Mouse (Mus musculus) limb, embryonic 15.5 days (tissue): Measurements from ENCODE around the gene Pfkfb3. TPM values are rescaled to one million over a fixed set of nuclear protein-coding genes. Genes with fewer than 3 reads are reported as not detected.

Experiments used
- ATAC-seq: fragments of 200-750 bp; cut with Nextera tagmentation; 2 replicates; pipeline ENCODE4 v1.8.0; 2017; ENCODE audit warnings: low read depth, moderate TSS enrichment; ENCODE audit not compliant: insufficient number of reproducible peaks, low FRiP score, low TSS enrichment
- H3K27ac ChIP-seq: fragments of 300-500 bp; sonication (generic); 2 replicates; pipeline ENCODE4 v1.5.1; 2015; ENCODE audit warnings: moderate library complexity, mild to moderate bottlenecking, inconsistent platforms
- H3K27me3 ChIP-seq: fragments of 300-500 bp; sonication (generic); 2 replicates; pipeline ENCODE4 v1.6.1; 2015; ENCODE audit warnings: inconsistent platforms
- H3K36me3 ChIP-seq: fragments of 300-500 bp; sonication (generic); 2 replicates; pipeline ENCODE4 v1.6.1; 2015; ENCODE audit warnings: inconsistent platforms
- H3K4me1 ChIP-seq: fragments of 300-500 bp; sonication (generic); 2 replicates; pipeline ENCODE4 v1.6.1; 2015; ENCODE audit warnings: inconsistent platforms
- H3K4me2 ChIP-seq: fragments of 300-500 bp; sonication (generic); 2 replicates; pipeline ENCODE4 v1.6.1; 2015; ENCODE audit warnings: mild to moderate bottlenecking, inconsistent platforms
- H3K4me3 ChIP-seq: fragments of 300-500 bp; sonication (generic); 2 replicates; pipeline ENCODE4 v1.5.1; 2015; ENCODE audit warnings: mild to moderate bottlenecking, inconsistent platforms
- H3K9ac ChIP-seq: fragments of 300-500 bp; sonication (generic); 2 replicates; pipeline ENCODE4 v1.6.1; 2015; ENCODE audit warnings: inconsistent platforms
- H3K9me3 ChIP-seq: fragments of 300-500 bp; sonication (generic); 2 replicates; pipeline ENCODE4 v1.6.1; 2016; ENCODE audit warnings: inconsistent platforms
- WGBS: fragments of 180-500 bp; shearing (Covaris S2); methylation state at CpG from one replicate; pipeline ENCODE4 v1.1.7; 2015; 5-methylcytosine and 5-hydroxymethylcytosine counted together
- polyA plus RNA-seq: library from polyadenylated mRNA; unstranded; fragments of >200 nt; fragmentation: Nextera tagmentation; extraction: Ambion mirVana; gene quantifications from 2 replicates; pipeline ENCODE4 v1.2.1, GENCODE M21; 2015

Pfkfb3 gene
- polyA plus RNA-seq, 1 experiment from 2014 or later: 18.8 TPM

- H3K9me3 ChIP-seq: no peaks in the 10 kb centered on the region
- H3K27ac ChIP-seq: no peak overlapping the region
- no peak overlapping the region for H3K9ac ChIP-seq
- 15% methylated on average over 5 of the region's 5 CpGs for WGBS
- ATAC-seq: no peak
- H3K27me3 ChIP-seq: no peaks in the 10 kb centered on the region
- no peaks in the 10 kb centered on the region for H3K36me3 ChIP-seq
- peaks cover 2% of the 10 kb centered on the region; the same call in 1 of the 2 replicates for H3K4me1 ChIP-seq
- H3K4me2 ChIP-seq: no peak overlapping the region
- no peak overlapping the region for H3K4me3 ChIP-seq
Observed at GRCm38 (mm10) chr2:11425421-11426131, 128.3 kb downstream of the Pfkfb3 start.

GRCm38 (mm10) chr2:11424252-11424651, 129.6 kb downstream of the Pfkfb3 start:
- Histone ChIP-seq H3K4me3 (no peak overlapping the region), H3K36me3 (no peaks in the 10 kb centered on the region), H3K9me3 (no peaks in the 10 kb centered on the region), H3K27ac (no peak overlapping the region), H3K27me3 (no peaks in the 10 kb centered on the region), H3K4me1 (no peaks in the 10 kb centered on the region), H3K4me2 (no peak overlapping the region), H3K9ac (no peak overlapping the region)
- WGBS: 75% methylated on average over 5 of the region's 5 CpGs
- ATAC-seq: no peak

GRCm38 (mm10) chr2:11423421-11423820, 130.5 kb downstream of the Pfkfb3 start:
- Histone ChIP-seq H3K4me1 (no peaks in the 10 kb centered on the region), H3K4me2 (no peak overlapping the region), H3K27ac (no peak overlapping the region), H3K36me3 (no peaks in the 10 kb centered on the region), H3K9ac (no peak overlapping the region), H3K4me3 (no peak overlapping the region), H3K9me3 (no peaks in the 10 kb centered on the region), H3K27me3 (no peaks in the 10 kb centered on the region)
- WGBS: 72% methylated on average over 2 of the region's 2 CpGs
- no peak for ATAC-seq

GRCm38 (mm10) chr2:11422384-11422783, 131.5 kb downstream of the Pfkfb3 start:
- H3K9me3 ChIP-seq: no peaks in the 10 kb centered on the region
- no peaks in the 10 kb centered on the region for H3K4me1 ChIP-seq
- H3K27me3 ChIP-seq: no peaks in the 10 kb centered on the region
- no peak overlapping the region for H3K4me3 ChIP-seq
- no peak overlapping the region for H3K4me2 ChIP-seq
- H3K9ac ChIP-seq: no peak overlapping the region
- H3K27ac ChIP-seq: no peak overlapping the region
- no peak for ATAC-seq
- WGBS: 83% methylated on average over 3 of the region's 3 CpGs
- no peaks in the 10 kb centered on the region for H3K36me3 ChIP-seq

Other genes with a start within 250 kb of the Pfkfb3 start
- 136 and 137 TPM in 2 replicates for gene Rbm17, start 50.1 kb upstream of the Pfkfb3 start, polyA plus RNA-seq
- gene Gm17490, start 72.2 kb upstream of the Pfkfb3 start, polyA plus RNA-seq: not detected in 2 replicates
- gene Il2ra, start 88.7 kb upstream of the Pfkfb3 start, polyA plus RNA-seq: not detected in 2 replicates
- gene Il15ra, start 151.2 kb upstream of the Pfkfb3 start, polyA plus RNA-seq: 4.4 and 5.1 TPM in 2 replicates
- gene Fbh1, start 223.5 kb upstream of the Pfkfb3 start, polyA plus RNA-seq: 115 and 117 TPM in 2 replicates
- gene Ankrd16, start 223.8 kb upstream of the Pfkfb3 start, polyA plus RNA-seq: 38.0 and 39.1 TPM in 2 replicates